Mouse (Mus musculus): ENCODE data around the gene Syn3. TPM values are rescaled to one million over a fixed set of nuclear protein-coding genes. Genes with fewer than 3 reads are reported as not detected.
"Not testable (repeated sequence)": the region's sequence is repeated elsewhere in the genome, so short reads cannot be mapped to it uniquely, and the experiment has no call there.

Gene Syn3
- polyA plus RNA-seq, 1 experiment from 2014 or later, result 3.7 TPM

GRCm38 (mm10) chr10:86380626-86381025, 118.1 kb downstream of the Syn3 start:
- Histone ChIP-seq H3K9ac (ENCODE audit: low read length) (no peak overlapping the region), H3K36me3 (ENCODE audit: control insufficient read depth, insufficient read depth, low read length) (no peaks in the 10 kb centered on the region), H3K4me2 (ENCODE audit: low read length) (no peak overlapping the region), H3K27me3 (replicated peaks; ENCODE audit: control insufficient read depth, insufficient read depth, low read length) (no peaks in the 10 kb centered on the region), H3K27ac (ENCODE audit: low read depth) (no peak overlapping the region), H3K4me1 (replicated peaks; ENCODE audit: control insufficient read depth, insufficient read depth, low read length) (peaks cover 7% of the 10 kb centered on the region; the same call in 1 of the 2 replicates), H3K4me3 (ENCODE audit: low read depth, low read length) (no peak overlapping the region), H3K9me3 (ENCODE audit: control insufficient read depth, low read length) (no peaks in the 10 kb centered on the region)
- WGBS, result 17% methylated on average over 2 of the region's 2 CpGs
- ATAC-seq (replicated peaks; ENCODE audit: low FRiP score, low TSS enrichment, low read depth) (peak; percentile 41; the same call in 1 of the 2 replicates), DNase-seq (ENCODE audit: low spot score) (no peak)

- WGBS, result 87% methylated on average over 2 of the region's 2 CpGs
Measured at GRCm38 (mm10) chr10:86378803-86379202, 119.9 kb downstream of the Syn3 start.

GRCm38 (mm10) chr10:86376392-86377185, 122.1 kb downstream of the Syn3 start:
- no peaks in the 10 kb centered on the region for H3K27me3 ChIP-seq (replicated peaks; ENCODE audit: control insufficient read depth, insufficient read depth, low read length)
- ATAC-seq (replicated peaks; ENCODE audit: low FRiP score, low TSS enrichment, low read depth), result no peak
- no peak overlapping the region for H3K9ac ChIP-seq (ENCODE audit: low read length)
- peak; percentile 48 for DNase-seq (ENCODE audit: low spot score)
- WGBS, result 73% methylated on average over 8 of the region's 8 CpGs
- H3K4me2 ChIP-seq (ENCODE audit: low read length), result no peak overlapping the region
- H3K4me1 ChIP-seq (replicated peaks; ENCODE audit: control insufficient read depth, insufficient read depth, low read length), result peaks cover 7% of the 10 kb centered on the region; the same call in 1 of the 2 replicates
- H3K9me3 ChIP-seq (ENCODE audit: control insufficient read depth, low read length), result no peaks in the 10 kb centered on the region
- H3K27ac ChIP-seq (ENCODE audit: low read depth), result no peak overlapping the region
- no peak overlapping the region for H3K4me3 ChIP-seq (ENCODE audit: low read depth, low read length)
- no peaks in the 10 kb centered on the region for H3K36me3 ChIP-seq (ENCODE audit: control insufficient read depth, insufficient read depth, low read length)

More at GRCm38 (mm10) chr10:86378803-86379202, 119.9 kb downstream of the Syn3 start:
- not testable (repeated sequence) for H3K4me3 ChIP-seq (ENCODE audit: low read depth, low read length); H3K36me3 ChIP-seq (ENCODE audit: control insufficient read depth, insufficient read depth, low read length); DNase-seq (ENCODE audit: low spot score); H3K4me1 ChIP-seq (replicated peaks; ENCODE audit: control insufficient read depth, insufficient read depth, low read length); ATAC-seq (replicated peaks; ENCODE audit: low FRiP score, low TSS enrichment, low read depth); H3K27ac ChIP-seq (ENCODE audit: low read depth); H3K9ac ChIP-seq (ENCODE audit: low read length); H3K27me3 ChIP-seq (replicated peaks; ENCODE audit: control insufficient read depth, insufficient read depth, low read length); H3K9me3 ChIP-seq (ENCODE audit: control insufficient read depth, low read length); H3K4me2 ChIP-seq (ENCODE audit: low read length)

- WGBS, result 59% methylated on average over 11 of the region's 11 CpGs
- DNase-seq (ENCODE audit: low spot score) (peak; percentile 49), ATAC-seq (replicated peaks; ENCODE audit: low FRiP score, low TSS enrichment, low read depth) (no peak)
- H3K36me3 ChIP-seq (ENCODE audit: control insufficient read depth, insufficient read depth, low read length), result no peaks in the 10 kb centered on the region
- H3K27ac ChIP-seq (ENCODE audit: low read depth), result no peak overlapping the region
- H3K27me3 ChIP-seq (replicated peaks; ENCODE audit: control insufficient read depth, insufficient read depth, low read length), result no peaks in the 10 kb centered on the region
- H3K4me1 ChIP-seq (replicated peaks; ENCODE audit: control insufficient read depth, insufficient read depth, low read length), result peaks cover 5% of the 10 kb centered on the region; the same call in 1 of the 2 replicates
- H3K9me3 ChIP-seq (ENCODE audit: control insufficient read depth, low read length), result no peaks in the 10 kb centered on the region
- H3K9ac ChIP-seq (ENCODE audit: low read length), result no peak overlapping the region
- no peak overlapping the region for H3K4me3 ChIP-seq (ENCODE audit: low read depth, low read length)
- no peak overlapping the region for H3K4me2 ChIP-seq (ENCODE audit: low read length)
Measured at GRCm38 (mm10) chr10:86375903-86376302, 122.8 kb downstream of the Syn3 start.

GRCm38 (mm10) chr10:86374061-86374460, 124.6 kb downstream of the Syn3 start:
- Histone ChIP-seq H3K36me3 (ENCODE audit: control insufficient read depth, insufficient read depth, low read length) (no peaks in the 10 kb centered on the region), H3K4me2 (ENCODE audit: low read length) (no peak overlapping the region), H3K9ac (ENCODE audit: low read length) (no peak overlapping the region), H3K9me3 (ENCODE audit: control insufficient read depth, low read length) (no peaks in the 10 kb centered on the region), H3K4me3 (ENCODE audit: low read depth, low read length) (no peak overlapping the region), H3K4me1 (replicated peaks; ENCODE audit: control insufficient read depth, insufficient read depth, low read length) (0 out of 2 replicates have a peak, but pooled peaks cover 3% of the 10 kb centered on the region), H3K27me3 (replicated peaks; ENCODE audit: control insufficient read depth, insufficient read depth, low read length) (no peaks in the 10 kb centered on the region), H3K27ac (ENCODE audit: low read depth) (no peak overlapping the region)
- ATAC-seq (replicated peaks; ENCODE audit: low FRiP score, low TSS enrichment, low read depth) (no peak), DNase-seq (ENCODE audit: low spot score) (no peak)
- WGBS, result 94% methylated on average over 2 of the region's 2 CpGs

GRCm38 (mm10) chr10:86371561-86371960, 127.1 kb downstream of the Syn3 start:
- Histone ChIP-seq H3K9me3 (ENCODE audit: control insufficient read depth, low read length) (no peaks in the 10 kb centered on the region), H3K4me2 (ENCODE audit: low read length) (no peak overlapping the region), H3K27ac (ENCODE audit: low read depth) (no peak overlapping the region), H3K9ac (ENCODE audit: low read length) (no peak overlapping the region), H3K27me3 (replicated peaks; ENCODE audit: control insufficient read depth, insufficient read depth, low read length) (no peaks in the 10 kb centered on the region), H3K36me3 (ENCODE audit: control insufficient read depth, insufficient read depth, low read length) (no peaks in the 10 kb centered on the region), H3K4me1 (replicated peaks; ENCODE audit: control insufficient read depth, insufficient read depth, low read length) (peaks cover 8% of the 10 kb centered on the region), H3K4me3 (ENCODE audit: low read depth, low read length) (no peak overlapping the region)
- DNase-seq (ENCODE audit: low spot score) (no peak), ATAC-seq (replicated peaks; ENCODE audit: low FRiP score, low TSS enrichment, low read depth) (no peak)

GRCm38 (mm10) chr10:86369346-86369745, 129.3 kb downstream of the Syn3 start:
- WGBS, result 56% methylated on average over 4 of the region's 4 CpGs
- Histone ChIP-seq H3K27me3 (replicated peaks; ENCODE audit: control insufficient read depth, insufficient read depth, low read length) (no peaks in the 10 kb centered on the region), H3K4me3 (ENCODE audit: low read depth, low read length) (no peak overlapping the region), H3K4me2 (ENCODE audit: low read length) (no peak overlapping the region), H3K9me3 (ENCODE audit: control insufficient read depth, low read length) (no peaks in the 10 kb centered on the region), H3K9ac (ENCODE audit: low read length) (no peak overlapping the region), H3K27ac (ENCODE audit: low read depth) (no peak overlapping the region), H3K4me1 (replicated peaks; ENCODE audit: control insufficient read depth, insufficient read depth, low read length) (peaks cover 20% of the 10 kb centered on the region), H3K36me3 (ENCODE audit: control insufficient read depth, insufficient read depth, low read length) (no peaks in the 10 kb centered on the region)
- DNase-seq (ENCODE audit: low spot score), result no peak
- no peak for ATAC-seq (replicated peaks; ENCODE audit: low FRiP score, low TSS enrichment, low read depth)

- Histone ChIP-seq H3K9me3 (ENCODE audit: control insufficient read depth, low read length) (no peaks in the 10 kb centered on the region), H3K27me3 (replicated peaks; ENCODE audit: control insufficient read depth, insufficient read depth, low read length) (no peaks in the 10 kb centered on the region), H3K4me1 (replicated peaks; ENCODE audit: control insufficient read depth, insufficient read depth, low read length) (peaks cover 21% of the 10 kb centered on the region), H3K4me3 (ENCODE audit: low read depth, low read length) (no peak overlapping the region), H3K4me2 (ENCODE audit: low read length) (no peak overlapping the region), H3K9ac (ENCODE audit: low read length) (no peak overlapping the region), H3K36me3 (ENCODE audit: control insufficient read depth, insufficient read depth, low read length) (no peaks in the 10 kb centered on the region), H3K27ac (ENCODE audit: low read depth) (no peak overlapping the region)
- DNase-seq (ENCODE audit: low spot score) (no peak), ATAC-seq (replicated peaks; ENCODE audit: low FRiP score, low TSS enrichment, low read depth) (no peak)
- 37% methylated on average over 12 of the region's 12 CpGs for WGBS
Measured at GRCm38 (mm10) chr10:86368811-86369210, 129.9 kb downstream of the Syn3 start.

GRCm38 (mm10) chr10:86367346-86367745, 131.3 kb downstream of the Syn3 start:
- Histone ChIP-seq H3K27ac (ENCODE audit: low read depth) (no peak overlapping the region), H3K27me3 (replicated peaks; ENCODE audit: control insufficient read depth, insufficient read depth, low read length) (no peaks in the 10 kb centered on the region), H3K4me2 (ENCODE audit: low read length) (no peak overlapping the region), H3K4me1 (replicated peaks; ENCODE audit: control insufficient read depth, insufficient read depth, low read length) (peaks cover 23% of the 10 kb centered on the region), H3K4me3 (ENCODE audit: low read depth, low read length) (no peak overlapping the region), H3K9ac (ENCODE audit: low read length) (no peak overlapping the region), H3K36me3 (ENCODE audit: control insufficient read depth, insufficient read depth, low read length) (no peaks in the 10 kb centered on the region), H3K9me3 (ENCODE audit: control insufficient read depth, low read length) (no peaks in the 10 kb centered on the region)
- no peak for DNase-seq (ENCODE audit: low spot score)
- no peak for ATAC-seq (replicated peaks; ENCODE audit: low FRiP score, low TSS enrichment, low read depth)
- WGBS, result 91% methylated on average over 4 of the region's 4 CpGs
